Mouse (Mus musculus): ENCODE results near the gene Apba2. TPM values are rescaled to one million over a fixed set of nuclear protein-coding genes. Genes with fewer than 3 reads are reported as not detected.

The Apba2 gene
- polyA plus RNA-seq (2012; fragmentation: generic; extraction: Trizol): not detected
- long read RNA-seq, experiment 1: 0 reads
- long read RNA-seq, experiment 2: 0 reads

DNA sequence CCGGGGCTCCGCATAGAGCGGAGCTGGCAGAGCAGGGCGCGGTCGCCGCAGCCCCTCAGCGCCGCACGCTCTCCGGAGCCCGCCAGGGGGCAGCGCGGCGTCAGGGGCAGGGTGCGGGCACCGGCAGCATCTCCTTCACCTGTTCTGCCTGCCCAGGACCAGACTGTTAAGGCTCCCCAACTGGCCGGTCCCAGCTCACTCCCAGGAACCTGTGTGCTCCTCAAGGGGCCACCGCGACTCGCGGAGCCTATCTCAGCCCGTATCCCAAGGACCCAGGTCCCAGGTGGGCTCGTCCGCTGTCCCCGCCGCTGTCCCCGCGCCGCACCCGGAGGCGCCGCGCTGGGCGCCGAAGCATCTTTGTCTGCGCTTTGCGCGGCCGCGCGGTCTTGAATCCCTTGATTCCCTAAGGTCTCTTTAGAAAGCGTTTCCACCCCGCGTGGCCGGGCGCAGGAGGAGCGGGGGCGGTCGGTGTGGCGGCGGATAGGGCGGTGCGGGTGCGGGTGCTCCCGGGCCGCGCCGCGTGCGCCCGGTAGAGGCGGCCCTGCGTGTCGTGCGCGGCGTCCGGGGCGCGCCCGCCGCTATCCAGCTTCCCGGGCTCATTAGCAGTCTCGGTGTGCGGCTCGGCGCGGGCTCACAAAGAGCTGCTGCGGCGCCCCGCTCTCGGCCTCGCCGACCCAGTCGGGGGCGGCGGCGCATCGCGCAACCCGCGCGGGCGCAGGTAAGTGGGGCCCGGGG lies at the start of gene Apba2:
Gene Apba2 (plus strand): TSS at position 171 of the 735 bp plus-strand sequence.
- TF ChIP-seq CEBPB (IDR thresholded peaks at IDR 0.05; ENCODE audit: low read depth): no peak
- TF ChIP-seq FOSL1 (IDR thresholded peaks at IDR 0.05; ENCODE audit: insufficient read depth, low read length, poor library complexity, severe bottlenecking): no peak
- TF ChIP-seq USF1 (IDR thresholded peaks at IDR 0.05; ENCODE audit: low read depth): no peak
- TF ChIP-seq CTCF (IDR thresholded peaks at IDR 0.05; ENCODE audit: control insufficient read depth, insufficient read depth, insufficient read length): no peak
- TF ChIP-seq MYOD1 (IDR thresholded peaks at IDR 0.05; ENCODE audit: control insufficient read depth, insufficient read length, low read depth): no peak
- no peak for TF ChIP-seq MAX (IDR thresholded peaks at IDR 0.05)
- TF ChIP-seq MYOG (IDR thresholded peaks at IDR 0.05; ENCODE audit: control insufficient read depth, extremely low read depth, insufficient read length): no peak
- Histone ChIP-seq H3K79me3 (ENCODE audit: low read depth) (no peaks in the 10 kb centered on the region), H3K79me2 (ENCODE audit: control insufficient read depth, insufficient read depth) (no peaks in the 10 kb centered on the region), H3K4me3 (ENCODE audit: insufficient read depth, poor library complexity, severe bottlenecking) (no peak within 1 kb of the TSS), H3K27me3 (ENCODE audit: control insufficient read depth, insufficient read depth, insufficient read length) (no peaks in the 10 kb centered on the region), H3K36me3 (ENCODE audit: control insufficient read depth, insufficient read depth) (no peaks in the 10 kb centered on the region), H3ac (ENCODE audit: control insufficient read depth, insufficient read length, low read depth) (no peak within 1 kb of the TSS)

GRCm38 (mm10) chr7:64451861-64452382 lies 49.6 kb upstream of the Apba2 start:
- H3K27me3 ChIP-seq (ENCODE audit: control insufficient read depth, insufficient read depth, insufficient read length): no peaks in the 10 kb centered on the region
- no peak for TF ChIP-seq USF1 (IDR thresholded peaks at IDR 0.05; ENCODE audit: low read depth)
- no peak for TF ChIP-seq MAX (IDR thresholded peaks at IDR 0.05)
- no peak for TF ChIP-seq CTCF (IDR thresholded peaks at IDR 0.05; ENCODE audit: control insufficient read depth, insufficient read depth, insufficient read length)
- TF ChIP-seq FOSL1 (IDR thresholded peaks at IDR 0.05; ENCODE audit: insufficient read depth, low read length, poor library complexity, severe bottlenecking): no peak
- TF ChIP-seq MYOD1 (IDR thresholded peaks at IDR 0.05; ENCODE audit: control insufficient read depth, insufficient read length, low read depth): no peak
- no peak for TF ChIP-seq CEBPB (IDR thresholded peaks at IDR 0.05; ENCODE audit: low read depth)
- TF ChIP-seq MYOG (IDR thresholded peaks at IDR 0.05; ENCODE audit: control insufficient read depth, extremely low read depth, insufficient read length): no peak
- no peak overlapping the region for H3ac ChIP-seq (ENCODE audit: control insufficient read depth, insufficient read length, low read depth)
- no peaks in the 10 kb centered on the region for H3K79me2 ChIP-seq (ENCODE audit: control insufficient read depth, insufficient read depth)
- no peaks in the 10 kb centered on the region for H3K79me3 ChIP-seq (ENCODE audit: low read depth)
- H3K36me3 ChIP-seq (ENCODE audit: control insufficient read depth, insufficient read depth): no peaks in the 10 kb centered on the region
- H3K4me3 ChIP-seq (ENCODE audit: insufficient read depth, poor library complexity, severe bottlenecking): no peak overlapping the region

DNA sequence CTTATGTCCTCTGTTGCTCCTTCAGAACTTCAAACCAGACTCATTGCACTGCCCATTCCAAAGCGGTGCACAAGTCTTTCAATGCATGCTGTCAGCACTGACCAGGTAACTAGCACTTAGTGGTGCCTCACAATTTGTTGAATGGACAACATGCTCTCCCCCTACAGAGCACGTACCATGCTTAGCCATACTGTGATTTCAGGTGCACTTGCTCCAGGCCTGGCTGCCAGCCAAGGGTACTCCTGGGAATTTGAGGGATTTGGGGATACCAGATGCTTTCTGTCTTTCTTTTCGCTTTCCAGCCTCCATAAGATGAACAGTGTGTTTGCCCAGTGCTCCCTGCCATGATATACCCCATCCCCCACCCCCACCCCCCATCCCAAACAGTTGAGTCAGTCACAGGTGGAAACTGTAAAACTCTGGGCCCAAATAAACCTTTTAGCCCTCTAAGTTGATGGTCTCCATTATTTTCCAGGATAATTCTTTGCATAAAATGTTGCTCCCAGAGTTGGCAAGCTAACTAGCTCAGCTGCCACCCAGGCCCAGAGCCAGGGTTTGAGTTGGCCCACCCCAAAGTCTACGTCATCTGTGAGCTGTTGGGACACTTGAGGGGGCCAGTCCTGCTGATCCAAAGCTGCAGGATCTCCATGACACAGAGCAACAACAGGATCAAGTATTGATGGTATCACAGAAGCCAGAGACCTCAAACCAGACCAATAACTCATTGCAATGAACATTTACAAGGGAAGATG lies 48.9 kb upstream of the Apba2 start:
- no peak overlapping the region for H3K4me3 ChIP-seq (ENCODE audit: insufficient read depth, poor library complexity, severe bottlenecking)
- TF ChIP-seq MYOD1 (IDR thresholded peaks at IDR 0.05; ENCODE audit: control insufficient read depth, insufficient read length, low read depth) (no peak), CEBPB (IDR thresholded peaks at IDR 0.05; ENCODE audit: low read depth) (no peak)
- H3K27me3 ChIP-seq (ENCODE audit: control insufficient read depth, insufficient read depth, insufficient read length): no peaks in the 10 kb centered on the region
- H3K79me3 ChIP-seq (ENCODE audit: low read depth): no peaks in the 10 kb centered on the region
- no peaks in the 10 kb centered on the region for H3K79me2 ChIP-seq (ENCODE audit: control insufficient read depth, insufficient read depth)
- no peaks in the 10 kb centered on the region for H3K36me3 ChIP-seq (ENCODE audit: control insufficient read depth, insufficient read depth)
- no peak overlapping the region for H3ac ChIP-seq (ENCODE audit: control insufficient read depth, insufficient read length, low read depth)

GRCm38 (mm10) chr7:64456176-64456575 lies 45.3 kb upstream of the Apba2 start:
- no peak overlapping the region for H3K4me3 ChIP-seq (ENCODE audit: insufficient read depth, poor library complexity, severe bottlenecking)

GRCm38 (mm10) chr7:64456676-64457075 lies 44.8 kb upstream of the Apba2 start:
- no peak for TF ChIP-seq MAX (IDR thresholded peaks at IDR 0.05)
- no peak for TF ChIP-seq USF1 (IDR thresholded peaks at IDR 0.05; ENCODE audit: low read depth)
- TF ChIP-seq MYOD1 (IDR thresholded peaks at IDR 0.05; ENCODE audit: control insufficient read depth, insufficient read length, low read depth): no peak
- TF ChIP-seq CEBPB (IDR thresholded peaks at IDR 0.05; ENCODE audit: low read depth): no peak
- no peak for TF ChIP-seq FOSL1 (IDR thresholded peaks at IDR 0.05; ENCODE audit: insufficient read depth, low read length, poor library complexity, severe bottlenecking)
- no peak for TF ChIP-seq MYOG (IDR thresholded peaks at IDR 0.05; ENCODE audit: control insufficient read depth, extremely low read depth, insufficient read length)
- TF ChIP-seq CTCF (IDR thresholded peaks at IDR 0.05; ENCODE audit: control insufficient read depth, insufficient read depth, insufficient read length): no peak
- no peaks in the 10 kb centered on the region for H3K27me3 ChIP-seq (ENCODE audit: control insufficient read depth, insufficient read depth, insufficient read length)
- H3ac ChIP-seq (ENCODE audit: control insufficient read depth, insufficient read length, low read depth): no peak overlapping the region
- no peaks in the 10 kb centered on the region for H3K36me3 ChIP-seq (ENCODE audit: control insufficient read depth, insufficient read depth)
- H3K4me3 ChIP-seq (ENCODE audit: insufficient read depth, poor library complexity, severe bottlenecking): no peak overlapping the region
- no peaks in the 10 kb centered on the region for H3K79me3 ChIP-seq (ENCODE audit: low read depth)
- H3K79me2 ChIP-seq (ENCODE audit: control insufficient read depth, insufficient read depth): no peaks in the 10 kb centered on the region

More at GRCm38 (mm10) chr7:64456176-64456575, 45.3 kb upstream of the Apba2 start:
- TF ChIP-seq CEBPB (IDR thresholded peaks at IDR 0.05; ENCODE audit: low read depth) (no peak), MAX (IDR thresholded peaks at IDR 0.05) (no peak), CTCF (IDR thresholded peaks at IDR 0.05; ENCODE audit: control insufficient read depth, insufficient read depth, insufficient read length) (no peak), MYOG (IDR thresholded peaks at IDR 0.05; ENCODE audit: control insufficient read depth, extremely low read depth, insufficient read length) (no peak), MYOD1 (IDR thresholded peaks at IDR 0.05; ENCODE audit: control insufficient read depth, insufficient read length, low read depth) (no peak), FOSL1 (IDR thresholded peaks at IDR 0.05; ENCODE audit: insufficient read depth, low read length, poor library complexity, severe bottlenecking) (no peak), USF1 (IDR thresholded peaks at IDR 0.05; ENCODE audit: low read depth) (no peak)
- Histone ChIP-seq H3K36me3 (ENCODE audit: control insufficient read depth, insufficient read depth) (no peaks in the 10 kb centered on the region), H3ac (ENCODE audit: control insufficient read depth, insufficient read length, low read depth) (no peak overlapping the region), H3K79me2 (ENCODE audit: control insufficient read depth, insufficient read depth) (no peaks in the 10 kb centered on the region), H3K79me3 (ENCODE audit: low read depth) (no peaks in the 10 kb centered on the region), H3K27me3 (ENCODE audit: control insufficient read depth, insufficient read depth, insufficient read length) (no peaks in the 10 kb centered on the region)
